Mouse (Mus musculus): Measurements from ENCODE around the gene Plekhg1. TPM values are rescaled to one million over a fixed set of nuclear protein-coding genes. Genes with fewer than 3 reads are reported as not detected.

The Plekhg1 gene
- polyA plus RNA-seq, 1 experiment from 2014 or later = 21.8 TPM

- Histone ChIP-seq H3K4me2 (peak overlapping the region; percentile 94), H3K27ac (peak overlapping the region; percentile 94), H3K9me3 (no peaks in the 10 kb centered on the region), H3K4me3 (peak overlapping the region; percentile 74), H3K27me3 (no peaks in the 10 kb centered on the region), H3K36me3 (no peaks in the 10 kb centered on the region), H3K9ac (peak overlapping the region; percentile 83), H3K4me1 (peaks cover 35% of the 10 kb centered on the region)
- under 1% methylated on average over 37 of the region's 39 CpGs for WGBS
- ATAC-seq (ENCODE audit: insufficient number of reproducible peaks, insufficient read depth, low FRiP score, low TSS enrichment, low read depth) = peak; percentile 78
These were observed 233.5 kb downstream of the Plekhg1 start for GRCm38 (mm10) chr10:3973589-3974070.

DNA sequence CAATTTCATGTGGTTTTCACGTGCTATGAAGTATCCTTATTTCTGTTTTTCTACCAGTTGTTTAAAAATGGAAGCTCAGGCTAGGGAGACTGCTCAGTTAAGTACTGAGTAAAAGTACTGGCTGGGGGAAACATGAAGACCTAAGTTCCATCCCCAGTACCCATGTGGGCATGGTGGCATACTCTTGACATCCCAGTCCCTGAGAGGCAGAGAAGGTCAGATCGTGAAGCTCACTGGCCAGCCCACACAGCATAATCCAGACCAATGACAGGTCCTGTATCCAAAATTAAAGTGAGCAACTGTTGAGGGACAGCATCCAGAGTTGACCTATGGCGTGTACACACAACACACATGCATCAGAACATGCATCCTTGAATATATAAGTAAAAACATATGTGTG is 234.2 kb downstream of the Plekhg1 start:
- no peak overlapping the region for H3K9ac ChIP-seq
- peaks cover 5% of the 10 kb centered on the region for H3K36me3 ChIP-seq
- peaks cover 35% of the 10 kb centered on the region for H3K4me1 ChIP-seq
- ATAC-seq (ENCODE audit: insufficient number of reproducible peaks, insufficient read depth, low FRiP score, low TSS enrichment, low read depth) = no peak
- H3K9me3 ChIP-seq = no peaks in the 10 kb centered on the region
- no peaks in the 10 kb centered on the region for H3K27me3 ChIP-seq
- H3K4me2 ChIP-seq = peak overlapping the region; percentile 94
- WGBS = 60% methylated on average over 3 of the region's 3 CpGs
- H3K27ac ChIP-seq = no peak overlapping the region
- no peak overlapping the region; the same call in 1 of the 2 replicates for H3K4me3 ChIP-seq

DNA sequence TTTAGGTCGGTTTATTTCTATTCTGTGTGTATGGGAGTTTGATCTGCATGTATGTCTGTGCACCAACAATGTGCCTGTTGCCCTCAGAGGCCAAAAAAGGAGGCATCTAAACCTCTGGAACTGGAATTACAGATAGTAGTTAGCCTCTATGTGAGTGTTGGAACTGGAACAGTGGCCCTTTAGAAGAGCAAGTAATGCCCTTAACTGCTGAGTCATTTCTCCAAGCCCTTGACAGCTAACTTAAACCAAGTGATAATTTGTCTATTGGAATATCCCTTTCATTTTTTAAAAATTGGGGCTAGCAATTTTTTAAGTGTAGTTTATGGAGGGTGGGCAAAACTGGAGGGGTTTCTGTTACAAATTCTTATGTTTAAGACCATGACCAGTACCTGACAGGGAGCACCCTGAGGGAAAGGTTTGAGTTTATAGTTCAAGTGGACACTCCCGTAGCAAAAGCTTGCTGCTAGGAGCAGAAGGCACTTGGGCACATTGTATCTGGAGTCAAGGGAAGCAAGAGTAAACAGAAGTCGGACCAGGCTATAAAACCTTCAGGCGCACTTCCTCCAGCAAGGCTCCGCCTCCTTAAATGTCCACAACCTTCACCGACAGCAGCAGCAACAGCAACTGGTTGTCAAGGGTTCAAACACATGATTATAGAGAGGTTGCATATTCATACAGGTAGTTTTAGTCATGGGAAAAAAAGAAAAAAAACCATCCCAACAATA is 235.9 kb downstream of the Plekhg1 start:
- Histone ChIP-seq H3K27ac (no peak overlapping the region), H3K9me3 (no peaks in the 10 kb centered on the region), H3K4me2 (no peak overlapping the region), H3K27me3 (no peaks in the 10 kb centered on the region), H3K4me1 (peaks cover 35% of the 10 kb centered on the region), H3K36me3 (peaks cover 19% of the 10 kb centered on the region), H3K4me3 (no peak overlapping the region), H3K9ac (no peak overlapping the region)
- no peak for ATAC-seq (ENCODE audit: insufficient number of reproducible peaks, insufficient read depth, low FRiP score, low TSS enrichment, low read depth)
- WGBS = 69% methylated on average over 6 of the region's 6 CpGs

DNA sequence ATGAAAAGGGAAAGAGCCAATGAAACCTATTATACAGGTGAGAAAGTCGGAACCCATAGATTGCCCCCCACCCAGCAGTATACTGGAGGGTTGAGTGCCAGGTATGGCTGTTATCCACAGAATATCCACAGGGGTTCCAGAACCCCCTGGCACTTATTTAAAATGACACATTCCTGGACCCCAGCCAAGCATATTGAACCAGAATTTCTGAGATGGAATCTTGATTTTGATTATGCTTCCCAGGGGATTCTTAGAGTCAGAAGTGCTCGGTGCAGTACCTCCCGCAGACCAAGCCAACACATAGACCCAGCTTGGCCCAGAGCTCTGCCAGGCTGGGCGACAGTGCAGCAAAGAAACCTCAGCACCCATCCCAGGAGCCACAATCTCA is 236.5 kb downstream of the Plekhg1 start:
- peaks cover 19% of the 10 kb centered on the region for H3K36me3 ChIP-seq
- WGBS = 59% methylated on average over 4 of the region's 4 CpGs
- H3K27me3 ChIP-seq = no peaks in the 10 kb centered on the region
- H3K9me3 ChIP-seq = no peaks in the 10 kb centered on the region
- H3K9ac ChIP-seq = no peak overlapping the region
- no peak overlapping the region for H3K27ac ChIP-seq
- ATAC-seq (ENCODE audit: insufficient number of reproducible peaks, insufficient read depth, low FRiP score, low TSS enrichment, low read depth) = no peak
- no peak overlapping the region for H3K4me3 ChIP-seq
- peaks cover 35% of the 10 kb centered on the region for H3K4me1 ChIP-seq
- no peak overlapping the region for H3K4me2 ChIP-seq

- no peaks in the 10 kb centered on the region for H3K9me3 ChIP-seq
- 78% methylated on average over 3 of the region's 3 CpGs for WGBS
- peaks cover 30% of the 10 kb centered on the region for H3K4me1 ChIP-seq
These were observed 238.2 kb downstream of the Plekhg1 start for GRCm38 (mm10) chr10:3978326-3978725.

GRCm38 (mm10) chr10:3978792-3979488 is 238.8 kb downstream of the Plekhg1 start:
- Histone ChIP-seq H3K27me3 (no peaks in the 10 kb centered on the region), H3K27ac (no peak overlapping the region), H3K9me3 (no peaks in the 10 kb centered on the region), H3K4me1 (peaks cover 30% of the 10 kb centered on the region), H3K36me3 (peaks cover 19% of the 10 kb centered on the region), H3K4me2 (no peak overlapping the region), H3K9ac (no peak overlapping the region), H3K4me3 (no peak overlapping the region)
- ATAC-seq (ENCODE audit: insufficient number of reproducible peaks, insufficient read depth, low FRiP score, low TSS enrichment, low read depth) = no peak
- 96% methylated on average over 5 of the region's 5 CpGs for WGBS

More at GRCm38 (mm10) chr10:3978326-3978725, 238.2 kb downstream of the Plekhg1 start:
- Histone ChIP-seq H3K4me3 (no peak overlapping the region), H3K4me2 (no peak overlapping the region), H3K9ac (no peak overlapping the region), H3K27me3 (no peaks in the 10 kb centered on the region), H3K36me3 (peaks cover 19% of the 10 kb centered on the region), H3K27ac (no peak overlapping the region)
- ATAC-seq (ENCODE audit: insufficient number of reproducible peaks, insufficient read depth, low FRiP score, low TSS enrichment, low read depth) = no peak

- H3K9me3 ChIP-seq = no peaks in the 10 kb centered on the region
- 88% methylated on average over 4 of the region's 4 CpGs for WGBS
- no peak overlapping the region for H3K27ac ChIP-seq
- no peaks in the 10 kb centered on the region for H3K27me3 ChIP-seq
- H3K4me3 ChIP-seq = no peak overlapping the region
- no peak overlapping the region for H3K4me2 ChIP-seq
- H3K9ac ChIP-seq = no peak overlapping the region
- ATAC-seq (ENCODE audit: insufficient number of reproducible peaks, insufficient read depth, low FRiP score, low TSS enrichment, low read depth) = no peak
- H3K4me1 ChIP-seq = peaks cover 20% of the 10 kb centered on the region
- peaks cover 22% of the 10 kb centered on the region for H3K36me3 ChIP-seq
These were observed 240.1 kb downstream of the Plekhg1 start for GRCm38 (mm10) chr10:3980231-3980630.

DNA sequence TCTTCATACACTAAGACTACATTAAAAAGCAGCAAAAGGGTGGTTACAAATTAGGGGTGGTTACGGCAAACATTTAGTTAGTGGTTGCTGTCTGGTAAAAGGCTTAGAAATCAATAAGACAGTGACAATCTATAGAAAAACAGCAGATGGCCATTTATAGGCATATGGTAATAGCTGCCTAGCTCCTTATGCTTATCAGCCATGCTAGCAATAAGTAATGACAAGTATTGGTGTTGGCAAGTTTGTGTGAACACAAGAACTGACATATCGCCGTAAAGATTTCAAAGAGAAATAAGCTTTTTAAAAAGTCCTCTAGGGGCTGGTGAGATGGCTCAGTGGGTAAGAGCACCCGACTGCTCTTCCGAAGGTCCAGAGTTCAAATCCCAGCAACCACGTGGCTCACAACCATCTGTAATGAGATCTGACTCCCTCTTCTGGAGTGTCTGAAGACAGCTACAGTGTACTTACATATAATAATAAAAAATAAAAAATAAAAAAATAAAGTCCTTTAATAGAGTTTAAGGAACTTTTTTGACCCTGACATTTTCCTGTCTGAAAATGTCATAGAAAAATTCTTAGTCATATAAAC is 250.2 kb downstream of the Plekhg1 start:
- Histone ChIP-seq H3K4me3 (no peak overlapping the region), H3K9me3 (no peaks in the 10 kb centered on the region), H3K36me3 (peaks cover 27% of the 10 kb centered on the region), H3K27ac (no peak overlapping the region), H3K9ac (no peak overlapping the region), H3K27me3 (no peaks in the 10 kb centered on the region), H3K4me2 (no peak overlapping the region), H3K4me1 (no peaks in the 10 kb centered on the region)
- WGBS = 93% methylated on average over 6 of the region's 6 CpGs
- ATAC-seq (ENCODE audit: insufficient number of reproducible peaks, insufficient read depth, low FRiP score, low TSS enrichment, low read depth) = no peak

DNA sequence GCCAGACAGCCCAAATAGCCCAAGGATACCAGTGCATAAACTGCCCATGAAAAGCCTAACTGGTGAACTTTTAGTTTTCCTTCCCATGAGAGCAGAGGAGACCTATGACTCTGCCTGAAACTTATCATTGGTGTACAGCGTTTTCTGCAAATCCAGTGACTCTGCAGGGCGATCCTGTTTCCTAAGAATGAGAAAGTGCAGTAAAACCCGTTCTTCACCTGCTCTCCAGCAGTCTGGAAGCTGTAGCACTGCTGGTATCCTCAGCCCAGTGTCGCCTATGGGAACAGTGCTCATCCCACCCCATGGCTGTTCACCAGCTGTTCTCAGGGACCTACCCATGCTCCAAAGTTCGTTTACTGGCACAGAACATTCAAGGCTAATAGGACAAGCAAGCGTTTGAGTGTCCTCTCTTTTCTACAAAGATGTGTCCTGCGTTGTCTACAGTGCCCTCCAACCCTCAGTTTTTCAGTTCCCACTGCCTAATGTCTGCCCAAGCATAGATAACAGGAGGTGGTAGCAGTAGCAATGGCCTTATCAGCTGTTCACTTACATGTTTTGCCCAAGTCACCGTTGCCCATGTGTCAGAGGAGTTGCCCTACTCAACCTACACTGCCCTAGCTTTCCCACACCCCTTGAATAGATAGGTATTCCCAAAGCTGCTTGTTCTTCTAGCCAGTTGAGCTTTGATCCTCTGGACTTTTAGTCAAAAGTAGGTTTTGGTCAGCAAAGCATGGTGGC is 253.4 kb downstream of the Plekhg1 start:
- no peak for ATAC-seq (ENCODE audit: insufficient number of reproducible peaks, insufficient read depth, low FRiP score, low TSS enrichment, low read depth)
- peaks cover 26% of the 10 kb centered on the region for H3K36me3 ChIP-seq

GRCm38 (mm10) chr10:3995277-3995676 is 255.1 kb downstream of the Plekhg1 start:
- H3K27me3 ChIP-seq = no peaks in the 10 kb centered on the region
- H3K36me3 ChIP-seq = peaks cover 16% of the 10 kb centered on the region; the same call in 1 of the 2 replicates
- no peak overlapping the region for H3K9ac ChIP-seq
- no peaks in the 10 kb centered on the region for H3K9me3 ChIP-seq
- ATAC-seq (ENCODE audit: insufficient number of reproducible peaks, insufficient read depth, low FRiP score, low TSS enrichment, low read depth) = no peak
- H3K4me3 ChIP-seq = no peak overlapping the region
- H3K4me2 ChIP-seq = no peak overlapping the region
- WGBS = 80% methylated on average over 4 of the region's 4 CpGs
- H3K4me1 ChIP-seq = no peaks in the 10 kb centered on the region
- H3K27ac ChIP-seq = no peak overlapping the region

More for the DNA sequence above, 253.4 kb downstream of the Plekhg1 start:
- no peaks in the 10 kb centered on the region for H3K4me1 ChIP-seq
- no peak overlapping the region for H3K9ac ChIP-seq
- no peaks in the 10 kb centered on the region for H3K9me3 ChIP-seq
- H3K4me2 ChIP-seq = no peak overlapping the region
- WGBS = 86% methylated on average over 8 of the region's 8 CpGs
- H3K27ac ChIP-seq = no peak overlapping the region
- no peaks in the 10 kb centered on the region for H3K27me3 ChIP-seq
- no peak overlapping the region for H3K4me3 ChIP-seq

DNA sequence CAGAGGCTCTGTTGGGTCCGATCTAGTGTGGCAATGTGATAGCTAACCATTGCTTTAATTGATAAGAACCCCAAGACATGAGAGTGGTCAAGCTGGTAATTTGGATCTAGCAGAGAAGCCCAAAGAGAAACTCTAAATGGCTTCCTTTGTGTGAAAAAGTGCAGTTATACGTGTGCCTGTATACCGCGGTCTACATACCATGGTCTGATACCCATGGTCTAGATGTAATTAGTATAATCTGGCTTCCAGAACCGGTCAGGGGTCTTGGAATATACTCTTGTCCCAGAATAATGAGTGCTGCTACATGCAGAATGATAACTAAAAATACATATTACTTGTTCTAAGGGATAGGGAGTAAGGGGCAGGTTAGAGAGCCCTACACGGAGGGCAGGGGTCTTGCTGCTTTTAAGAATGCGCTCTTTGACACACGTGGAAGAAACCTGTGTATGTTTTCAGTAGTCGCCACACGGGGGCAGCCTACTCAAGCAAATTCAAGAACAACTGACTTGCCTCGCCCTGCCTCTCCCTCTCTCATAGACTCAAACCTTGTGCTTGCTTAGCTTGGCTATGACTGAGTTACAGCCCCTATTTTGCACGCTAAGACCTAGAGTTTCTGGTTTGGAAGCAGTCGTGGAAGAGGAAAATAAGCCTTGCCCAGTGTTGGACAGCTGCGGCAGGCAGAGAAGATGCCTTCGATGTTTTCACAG is 256.2 kb downstream of the Plekhg1 start:
- 49% methylated on average over 15 of the region's 15 CpGs for WGBS
- peaks cover 12% of the 10 kb centered on the region; the same call in 1 of the 2 replicates for H3K36me3 ChIP-seq

More for the DNA sequence above, 256.2 kb downstream of the Plekhg1 start:
- no peaks in the 10 kb centered on the region for H3K27me3 ChIP-seq
- H3K9me3 ChIP-seq = no peaks in the 10 kb centered on the region
- ATAC-seq (ENCODE audit: insufficient number of reproducible peaks, insufficient read depth, low FRiP score, low TSS enrichment, low read depth) = no peak
- no peak overlapping the region for H3K9ac ChIP-seq
- peak overlapping the region; percentile 7; the same call in 1 of the 2 replicates for H3K27ac ChIP-seq
- no peak overlapping the region for H3K4me3 ChIP-seq
- H3K4me1 ChIP-seq = no peaks in the 10 kb centered on the region
- H3K4me2 ChIP-seq = no peak overlapping the region

Data from embryonic facial prominence, embryonic 13.5 days (tissue).